Mouse (Mus musculus) layer of hippocampus, adult 9-11 months (tissue): ENCODE data around the gene 2210016F16Rik.
A peak's percentile ranks its signal among the peaks of the same experiment; 100 is the strongest.
"Not testable (repeated sequence)": the region's sequence is repeated elsewhere in the genome, so short reads cannot be mapped to it uniquely, and the experiment has no call there.

ENCODE experiments used
- DNase-seq: peaks from one replicate; pipeline ENCODE4 v3.0.0; 2022

Gene 2210016F16Rik

DNA sequence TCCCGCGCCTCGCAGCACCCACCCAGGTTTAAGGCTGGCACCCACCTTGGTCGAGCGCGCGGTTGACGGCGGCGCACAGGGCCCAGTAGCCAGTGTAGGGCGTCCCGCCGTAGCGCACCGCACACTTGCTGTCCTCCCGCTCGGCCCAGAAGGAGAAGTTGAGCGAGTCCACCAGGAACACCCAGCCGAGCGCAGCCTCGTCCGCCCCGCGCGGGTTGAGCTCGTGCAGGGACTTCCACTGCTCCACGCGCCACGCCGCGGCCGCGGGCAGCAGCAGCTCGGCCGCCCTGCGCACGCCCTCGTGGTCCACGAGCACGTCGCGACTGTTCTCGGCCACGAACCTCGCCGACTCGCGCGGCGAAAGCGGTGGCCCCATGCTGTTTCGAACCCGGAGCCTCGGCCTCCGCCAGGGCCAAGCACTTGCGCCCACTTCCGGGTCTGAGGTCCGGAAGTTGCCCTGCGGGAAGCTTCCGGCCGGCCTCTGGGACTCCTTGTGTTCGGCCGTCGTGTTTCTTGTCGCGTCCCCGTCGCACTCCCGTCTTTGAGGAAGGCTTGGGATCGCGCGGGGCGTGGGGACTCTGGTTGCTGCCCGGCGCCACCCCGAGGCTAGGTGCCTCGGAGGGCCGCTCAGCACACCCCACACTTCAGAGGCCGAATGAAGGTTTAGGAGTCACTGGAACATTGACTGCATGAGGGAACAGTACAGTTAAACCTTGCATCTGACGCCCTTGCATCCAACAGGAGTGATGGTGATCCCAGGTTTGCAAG lies at the start of gene 2210016F16Rik:
Gene 2210016F16Rik (minus strand): TSS at position 447 of the 768 bp plus-strand sequence.
- DNase-seq, result peak; percentile 47

DNA sequence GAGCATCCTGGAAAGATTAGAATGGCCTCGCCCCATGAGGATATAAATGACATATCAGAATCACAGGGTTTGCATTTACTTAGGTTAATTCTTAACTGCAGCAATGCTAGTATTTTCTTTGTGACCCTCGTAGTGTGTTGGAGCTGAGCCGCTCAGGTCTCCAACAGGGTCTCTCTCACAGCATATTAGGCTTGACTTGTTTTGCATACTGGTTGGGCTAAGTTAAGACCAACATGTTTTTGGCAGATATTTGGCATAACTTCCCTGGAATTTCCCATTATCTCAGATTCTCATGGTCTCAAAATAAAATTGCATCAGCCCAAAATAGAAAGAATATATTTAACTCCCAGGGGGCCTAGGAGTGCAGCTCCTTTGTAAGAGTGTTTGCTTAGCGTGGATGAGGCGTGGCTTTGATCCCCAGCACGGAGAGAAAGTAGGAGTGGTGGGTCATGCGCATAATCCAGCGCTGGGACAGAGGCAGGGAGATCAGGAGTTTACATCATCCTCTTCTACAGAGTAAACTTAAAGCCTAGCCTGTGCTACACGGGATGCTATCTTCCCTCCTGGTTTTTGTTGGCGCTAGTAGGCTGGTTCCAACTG lies 38.1 kb upstream of the 2210016F16Rik start:
- DNase-seq, result no peak

DNA sequence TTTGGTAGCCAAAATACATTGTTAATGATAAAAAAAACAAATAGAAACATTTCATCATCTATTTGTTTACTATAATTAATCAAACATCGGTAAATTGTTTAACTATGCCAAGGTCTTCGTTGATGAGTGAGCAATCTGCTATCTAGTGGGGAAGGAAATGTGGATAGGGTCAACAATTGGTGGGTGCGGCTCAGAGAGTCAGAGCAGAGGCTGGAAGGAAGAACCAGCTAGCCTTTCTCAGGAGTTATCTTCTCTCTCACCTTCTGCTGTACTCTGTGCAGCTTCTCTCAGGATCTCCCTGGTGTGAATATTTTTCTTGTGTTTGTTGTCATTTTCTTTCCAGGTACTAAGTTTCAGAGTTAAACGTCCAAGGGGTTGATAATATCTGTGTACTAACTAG lies 37.2 kb upstream of the 2210016F16Rik start:
- no peak for DNase-seq

DNA sequence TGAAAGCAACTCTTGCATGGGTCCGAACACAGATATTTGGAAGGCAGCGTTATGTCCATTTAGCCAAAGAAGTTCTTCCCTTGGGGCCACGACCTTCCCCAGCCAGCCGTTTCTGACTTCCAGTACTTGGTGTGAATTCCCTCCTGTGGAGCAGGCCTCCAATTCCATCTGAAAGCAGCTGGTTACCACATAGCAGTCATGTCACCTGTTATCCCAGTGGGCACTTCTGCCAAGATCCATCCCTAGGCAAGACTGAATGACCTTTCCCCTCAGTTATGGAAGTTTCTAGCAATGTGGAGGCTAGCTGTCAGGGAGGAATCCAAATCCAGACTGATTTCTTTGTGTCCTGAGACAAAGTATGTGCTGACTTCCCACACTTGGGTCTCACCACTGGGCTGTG lies 36.0 kb upstream of the 2210016F16Rik start:
- DNase-seq, result no peak

DNA sequence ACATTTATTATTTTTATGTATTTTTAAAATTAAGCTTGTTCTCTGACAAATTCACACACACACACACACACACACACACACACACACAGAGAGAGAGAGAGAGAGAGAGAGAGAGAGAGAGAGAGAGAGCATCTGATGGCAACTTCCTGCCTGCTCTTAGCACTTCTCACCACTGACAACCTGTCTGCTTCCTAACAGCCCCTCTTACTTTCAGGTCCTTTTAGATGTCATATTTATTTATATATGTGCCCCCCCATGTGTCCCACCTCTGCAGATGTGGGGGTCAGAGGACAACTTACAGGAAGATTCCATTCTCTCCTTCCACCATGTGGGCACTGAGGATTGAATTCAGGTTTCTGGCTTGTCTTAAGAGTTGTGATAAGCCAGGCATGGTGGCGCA lies 34.2 kb upstream of the 2210016F16Rik start:
- no peak for DNase-seq

DNA sequence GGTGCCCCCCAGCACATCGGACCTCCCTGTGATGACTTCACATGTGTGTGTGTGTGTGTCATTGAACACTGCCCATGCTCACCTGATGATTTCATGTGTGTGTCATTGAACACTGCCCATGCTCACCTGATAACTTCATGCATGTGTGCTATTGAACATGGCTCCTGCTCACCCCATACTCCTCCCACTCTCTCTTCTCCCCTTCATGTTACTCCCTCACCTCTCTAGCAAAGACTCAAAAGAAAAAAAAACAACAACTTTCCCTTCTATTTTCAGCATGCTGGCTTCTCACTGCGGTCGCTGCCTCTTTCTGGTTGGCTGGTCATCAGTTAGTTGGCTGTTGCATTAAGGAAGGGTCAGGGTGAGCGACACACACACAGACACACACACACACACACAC lies 33.6 kb upstream of the 2210016F16Rik start:
- DNase-seq, result no peak

DNA sequence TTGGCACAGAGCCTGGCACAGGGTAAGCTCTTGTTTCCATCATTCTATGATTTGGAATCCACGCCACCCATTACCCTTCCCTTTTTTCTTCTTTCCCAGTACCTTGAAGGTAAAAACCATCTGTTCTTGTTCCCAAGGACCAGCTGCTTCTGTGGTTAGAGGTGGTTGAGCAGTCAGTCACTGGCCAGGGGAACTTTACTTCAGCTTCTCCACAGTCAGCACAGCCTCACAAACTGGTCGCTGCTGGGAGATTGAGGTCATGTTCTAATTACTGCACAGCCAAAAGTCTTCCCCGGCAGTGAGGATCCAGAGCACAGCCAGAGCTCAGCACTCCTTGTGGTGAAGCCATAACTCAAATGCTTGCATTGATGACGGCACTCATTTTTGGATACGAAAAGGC lies 30.8 kb upstream of the 2210016F16Rik start:
- no peak for DNase-seq

DNA sequence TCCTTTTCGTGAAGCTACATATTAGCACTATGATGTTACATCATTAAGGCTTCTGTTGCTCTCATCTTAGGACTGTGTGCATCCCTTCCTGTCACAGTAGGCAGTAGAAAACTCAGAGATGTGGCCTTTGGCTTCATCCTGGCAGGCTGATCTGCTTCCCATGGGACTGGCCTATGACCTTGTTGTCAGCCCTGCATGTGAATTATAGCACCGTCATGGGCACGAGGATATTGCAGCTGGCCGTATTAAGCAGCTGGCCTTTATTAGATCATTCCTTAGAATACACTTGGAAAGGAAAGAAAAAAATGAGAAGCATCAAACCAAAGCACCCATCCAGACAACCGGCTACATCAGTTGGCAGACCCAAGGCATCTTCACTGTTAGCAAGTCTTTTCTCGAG lies 30.3 kb upstream of the 2210016F16Rik start:
- DNase-seq, result no peak

DNA sequence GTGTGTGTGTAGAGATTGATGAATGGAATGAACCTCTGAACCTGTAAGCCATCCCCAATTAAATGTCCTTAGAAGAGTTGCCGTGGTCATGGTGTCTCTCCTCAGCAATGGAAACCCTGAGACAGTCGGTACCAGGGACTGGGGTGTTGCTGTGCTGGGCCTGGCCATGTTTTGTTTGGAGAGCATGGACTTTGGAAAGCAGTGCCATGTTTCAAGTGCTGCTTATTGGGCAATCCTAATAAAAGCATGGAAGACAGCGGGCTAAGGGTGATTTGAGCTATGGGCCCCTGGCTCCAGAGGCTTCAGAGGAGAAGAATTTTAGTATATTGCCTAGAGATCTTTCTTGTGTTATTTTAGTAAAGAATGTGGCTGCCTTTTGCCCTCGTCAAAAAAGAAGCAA lies 26.0 kb upstream of the 2210016F16Rik start:
- no peak for DNase-seq

DNA sequence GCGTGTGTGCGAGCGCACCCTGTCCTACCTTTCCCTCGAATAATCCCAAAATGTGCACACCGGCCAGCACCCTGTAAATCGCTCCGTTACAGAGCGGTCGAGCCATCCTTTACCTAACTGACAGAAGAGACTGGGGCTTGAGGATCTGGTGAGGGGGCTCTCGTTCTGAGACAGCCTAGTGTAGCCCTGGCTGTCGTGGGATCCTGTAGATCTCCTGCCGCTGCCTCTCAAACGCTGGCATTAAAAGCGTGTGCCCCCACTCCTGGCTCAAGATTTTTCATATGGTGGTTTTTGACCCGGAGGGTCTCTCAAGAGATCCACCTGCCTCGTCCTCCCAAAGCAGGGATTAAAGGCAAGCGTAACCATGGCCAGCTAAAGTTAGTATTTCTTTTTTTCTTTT lies 18.2 kb upstream of the 2210016F16Rik start, which contains the start of gene Hnrnpk:
Gene Hnrnpk (minus strand): TSS at position 101 of the 400 bp plus-strand sequence.
- DNase-seq, result not testable (repeated sequence)

DNA sequence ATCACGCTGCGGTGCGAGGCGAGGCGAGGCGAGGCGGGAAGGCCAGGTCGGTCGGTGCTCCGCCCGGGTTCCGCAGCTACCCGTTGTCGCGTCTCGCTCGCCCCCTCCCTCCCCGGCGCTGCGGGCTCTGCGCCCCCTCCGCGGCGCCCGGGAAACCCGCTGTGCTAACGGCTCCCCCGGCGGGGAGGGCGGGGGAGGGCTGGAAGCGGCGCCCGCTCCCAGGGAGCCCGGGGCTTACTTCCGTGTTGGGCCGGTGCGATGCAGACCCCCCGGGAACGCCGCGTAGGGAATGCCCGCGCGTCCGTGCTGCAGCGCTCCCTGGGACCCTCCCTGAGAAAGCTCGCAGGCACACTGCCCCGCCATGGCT lies 17.7 kb upstream of the 2210016F16Rik start:
- DNase-seq, result no peak

DNA sequence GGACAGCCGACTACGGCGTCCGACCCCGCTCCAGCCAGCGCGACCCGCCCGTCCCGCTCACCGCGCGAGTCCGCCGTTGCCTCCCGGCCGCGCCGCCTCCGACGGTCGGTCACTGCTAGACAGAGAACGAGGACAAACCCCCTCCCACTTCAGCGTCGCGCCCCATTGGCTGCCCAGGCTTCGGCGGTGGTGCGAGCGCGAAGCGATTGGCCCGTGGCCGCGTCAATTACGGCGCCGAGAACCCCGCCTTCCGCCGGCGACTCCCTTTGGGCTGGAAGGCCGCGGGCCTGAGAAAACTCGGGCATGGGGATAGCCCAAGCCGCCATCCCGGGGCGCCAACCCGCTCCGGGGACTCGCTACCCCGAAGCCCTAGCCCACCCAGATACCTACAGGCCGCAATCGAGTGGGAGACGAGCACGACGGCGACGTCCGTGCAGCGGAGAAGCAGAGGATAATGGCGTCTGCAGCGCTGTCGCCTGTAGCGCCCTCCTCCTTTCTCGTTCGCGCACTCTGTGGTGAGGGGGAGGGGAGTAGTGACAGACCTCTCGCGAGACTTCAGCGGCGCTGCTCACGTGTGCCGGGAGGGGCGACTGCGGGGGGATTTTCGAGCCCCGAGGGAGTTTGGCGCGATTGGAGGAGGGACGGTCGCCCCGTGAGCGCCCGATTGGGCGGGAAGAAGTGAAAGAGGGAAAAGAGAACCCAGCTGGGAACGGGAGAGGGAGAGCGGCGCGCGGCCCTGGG lies 17.1 kb upstream of the 2210016F16Rik start, which contains the start of gene Rmi1:
Gene Rmi1 (plus strand): TSS at position 246 of the 741 bp plus-strand sequence.
- peak; percentile 96 for DNase-seq

DNA sequence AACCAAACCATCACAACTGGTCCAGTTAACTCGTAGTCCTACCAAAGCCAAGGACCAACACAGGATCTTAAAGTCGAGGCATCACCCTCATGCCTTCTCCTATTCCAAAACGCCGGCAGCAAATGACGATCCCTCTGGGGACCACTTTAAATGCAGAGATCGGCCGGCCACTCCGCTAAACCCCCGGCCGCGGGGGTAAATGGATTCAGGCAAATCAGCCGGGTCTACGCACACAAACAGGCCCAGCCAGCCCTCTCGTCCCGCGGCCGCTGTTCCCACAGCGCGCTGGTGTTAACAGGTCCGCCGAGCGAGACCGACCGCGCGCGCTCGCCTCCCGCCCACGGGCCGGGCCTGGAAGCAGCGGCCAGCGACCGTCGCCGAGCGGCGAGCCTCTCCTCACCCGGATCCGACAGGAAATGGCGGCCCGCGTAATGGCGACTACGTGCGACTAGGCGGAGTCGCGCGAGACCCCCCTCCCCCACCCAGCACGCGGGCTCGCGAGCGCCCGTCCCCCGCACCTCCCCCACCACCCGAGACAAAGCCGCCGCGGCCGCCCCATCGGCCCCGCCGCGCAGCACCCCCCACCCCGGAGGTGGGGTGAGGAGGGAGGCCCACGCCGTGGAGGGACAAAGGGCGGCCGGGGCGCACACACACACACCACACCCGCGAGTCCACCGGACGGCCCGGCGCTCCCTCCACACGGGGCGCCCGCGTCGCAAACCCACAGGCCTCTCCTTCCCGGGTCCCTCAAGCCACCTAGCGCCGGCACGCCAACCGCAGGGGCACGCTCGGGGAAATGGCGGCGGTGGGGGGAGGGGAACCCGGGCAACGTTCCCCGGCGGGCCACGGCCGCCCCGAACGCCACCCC lies 16.3 kb upstream of the 2210016F16Rik start:
- DNase-seq, result peak; percentile 65

DNA sequence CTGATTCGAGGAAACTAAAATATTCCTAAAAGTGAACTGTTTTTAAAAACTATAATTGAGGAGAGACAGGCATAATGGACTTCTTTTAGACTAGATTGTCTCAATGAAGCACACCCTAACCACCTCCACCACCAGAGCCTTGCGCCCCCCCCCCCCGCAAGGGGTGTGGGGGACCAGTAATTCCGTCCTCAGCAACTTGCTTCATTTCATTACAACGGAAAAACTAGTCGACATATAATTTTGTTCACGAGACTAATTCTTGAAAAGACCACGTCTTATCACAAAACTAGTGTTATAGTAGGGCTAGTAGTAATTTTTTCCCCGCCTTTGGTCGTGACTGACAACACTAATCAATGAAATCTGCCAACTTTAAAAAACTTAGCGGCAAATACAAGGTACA lies 15.6 kb upstream of the 2210016F16Rik start:
- no peak for DNase-seq

DNA sequence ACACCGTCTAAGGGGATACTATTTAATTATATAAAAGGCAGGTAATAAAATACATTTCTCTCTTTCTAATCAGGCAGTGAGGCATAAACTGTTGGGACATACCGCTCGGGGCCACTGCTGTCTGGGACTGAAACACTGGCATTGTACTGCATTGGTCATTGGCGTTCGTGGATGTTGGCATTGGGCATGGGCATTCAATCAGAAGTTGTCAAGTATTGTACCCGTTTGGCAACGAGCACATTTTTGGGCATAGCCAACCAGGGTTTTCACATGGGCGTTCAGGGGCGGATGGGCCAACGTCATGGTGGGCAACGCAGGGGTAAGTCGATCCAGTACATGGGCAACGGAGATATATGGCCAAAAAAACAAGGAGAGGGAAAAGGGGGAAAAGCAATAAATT lies 12.6 kb upstream of the 2210016F16Rik start:
- no peak for DNase-seq

DNA sequence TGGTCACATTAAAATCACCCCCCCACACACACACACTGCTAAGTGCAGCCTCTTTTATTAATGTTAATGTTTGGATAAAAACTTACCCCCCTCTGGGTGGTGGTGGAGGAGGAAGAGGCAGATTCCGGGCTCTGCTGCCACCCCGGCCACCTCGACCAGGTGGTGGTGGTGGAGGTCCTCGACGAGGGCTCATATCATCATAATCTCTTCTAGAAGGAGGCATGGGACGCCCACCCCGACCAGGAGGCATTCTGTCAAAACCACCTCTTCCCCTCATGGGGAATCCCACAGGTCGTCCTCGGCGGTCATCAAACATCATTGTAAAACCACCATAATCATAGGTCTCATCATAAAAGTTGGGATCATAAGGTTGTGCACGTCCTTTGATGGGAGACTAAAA lies 9.4 kb upstream of the 2210016F16Rik start:
- DNase-seq, result not testable (repeated sequence)

DNA sequence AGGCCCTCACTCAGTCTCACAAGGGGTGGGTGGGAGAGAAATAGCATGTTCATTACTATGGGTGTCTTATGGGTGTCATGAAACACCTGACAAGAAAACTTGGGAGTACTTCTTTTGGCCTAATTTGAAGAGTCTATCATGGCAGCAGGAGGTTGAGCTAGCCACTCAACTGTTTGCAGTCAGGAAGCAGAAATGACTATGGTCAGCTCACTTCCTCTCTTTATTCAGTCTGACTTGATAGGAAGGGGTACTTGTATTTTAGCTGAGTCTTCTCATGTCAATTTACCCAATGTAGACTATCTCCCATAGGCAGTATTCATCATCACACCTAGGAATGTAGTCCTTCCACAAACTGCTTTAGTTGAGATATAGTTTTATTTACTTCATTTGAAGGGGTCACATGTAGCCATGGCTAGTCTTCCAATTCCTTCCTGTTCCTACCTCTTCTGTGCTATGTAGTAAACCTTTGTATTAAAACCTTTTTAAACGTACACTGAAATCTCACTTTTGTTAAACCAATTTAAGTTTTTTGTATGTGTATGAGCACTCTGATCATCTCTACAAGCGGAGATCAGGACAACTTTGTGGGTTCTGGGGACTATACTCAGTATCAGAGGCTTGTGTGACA lies 4.4 kb upstream of the 2210016F16Rik start:
- DNase-seq, result no peak

DNA sequence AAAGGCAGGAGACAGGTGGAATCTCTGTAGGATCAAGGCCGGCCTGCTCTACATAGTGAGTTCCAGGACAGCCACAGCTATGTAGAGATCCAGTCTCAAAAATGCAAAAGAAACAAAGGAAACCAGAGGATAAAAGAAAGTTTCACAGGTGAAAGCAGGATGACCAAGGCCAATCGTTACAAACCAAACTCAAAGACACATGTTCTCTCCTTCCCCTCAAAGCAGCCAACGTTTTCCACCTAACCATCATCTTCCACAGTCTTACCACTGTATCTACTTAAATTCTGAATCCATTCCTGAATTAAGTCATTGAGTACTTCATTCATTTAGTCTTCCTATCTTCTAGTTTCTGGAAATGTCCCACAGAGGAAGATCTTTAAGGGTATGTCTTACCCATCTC lies 3.4 kb upstream of the 2210016F16Rik start:
- DNase-seq, result no peak

DNA sequence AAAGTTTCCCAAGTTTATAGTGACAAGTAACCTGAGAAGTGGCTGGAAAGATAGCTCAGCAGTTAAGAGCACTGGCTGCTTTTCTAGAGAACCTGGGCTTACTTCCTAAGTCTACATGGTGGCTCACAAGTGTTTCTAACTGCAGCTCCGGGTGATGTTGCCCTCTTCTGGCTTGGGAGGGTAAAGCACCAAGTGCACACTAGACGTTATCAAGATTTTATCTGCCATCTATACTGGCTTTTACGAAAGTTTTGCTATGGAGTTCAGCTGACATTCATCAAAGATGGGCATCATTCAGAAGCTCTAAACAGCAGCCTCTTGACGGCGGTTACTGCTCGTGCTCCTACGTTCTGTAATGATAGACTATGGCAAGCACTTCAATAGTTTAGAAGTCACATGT lies 2.9 kb upstream of the 2210016F16Rik start:
- DNase-seq, result peak; percentile 57

DNA sequence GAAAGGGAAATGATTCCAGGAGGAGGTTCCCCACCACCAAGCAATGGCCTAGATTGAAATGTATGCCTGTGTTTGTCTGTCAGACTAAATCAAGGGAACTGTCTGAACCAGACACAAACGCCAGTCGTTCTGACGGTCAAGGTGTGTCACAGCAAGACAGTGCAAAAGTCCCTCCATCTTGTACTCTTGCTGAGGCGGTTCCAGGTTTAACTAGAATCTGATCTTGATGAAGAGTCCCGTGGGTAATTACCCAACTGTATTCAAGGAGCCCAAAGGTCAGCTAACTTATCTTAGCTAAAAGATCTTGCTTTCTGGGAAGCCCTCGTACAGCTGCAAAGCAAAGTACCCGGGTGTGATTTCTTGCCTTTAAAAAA lies 509 bp upstream of the 2210016F16Rik start:
- no peak for DNase-seq

DNA sequence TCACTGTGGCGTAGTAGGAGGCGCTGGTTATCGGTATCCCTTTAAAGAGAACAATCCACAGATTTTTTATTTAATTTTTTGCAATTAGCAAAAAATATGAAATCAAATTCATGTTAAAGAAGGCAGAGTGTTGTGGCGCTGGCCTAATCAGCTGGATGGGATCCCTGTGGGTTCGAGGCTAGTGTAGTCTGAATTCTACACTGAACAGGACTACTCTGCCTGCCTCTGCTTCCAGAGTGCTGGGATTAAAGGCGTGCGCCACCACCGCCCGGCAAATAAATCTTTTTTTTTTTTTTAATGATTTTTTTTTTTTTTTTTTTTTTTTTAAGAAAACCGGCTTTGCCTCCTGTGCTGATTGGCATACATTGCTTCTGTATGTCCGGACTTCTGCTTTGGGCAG lies 654 bp downstream of the 2210016F16Rik start:
- DNase-seq, result no peak

DNA sequence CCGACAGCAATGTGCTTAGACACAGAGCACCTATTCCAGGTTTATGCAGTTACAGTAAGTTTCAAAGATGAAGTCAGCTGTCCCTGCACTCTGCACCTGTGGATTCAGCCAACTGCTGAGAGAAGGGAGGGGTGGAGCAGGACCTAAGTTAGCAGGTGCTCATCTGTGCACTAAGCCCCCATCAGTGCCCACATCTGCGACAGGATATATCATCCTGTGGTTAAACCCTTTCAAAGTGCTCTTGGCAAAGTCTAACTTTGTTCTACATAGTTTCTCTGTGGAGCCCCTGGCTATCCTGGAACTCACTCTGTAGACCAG lies 11.9 kb downstream of the 2210016F16Rik start:
- no peak for DNase-seq
